Mouse (Mus musculus) embryo, embryonic 10.5 days (tissue): ENCODE data around the gene Zfp266.
A peak's percentile ranks its signal among the peaks of the same experiment; 100 is the strongest.

Source experiments
- DNase-seq: peaks from one replicate; pipeline ENCODE4 v3.0.0-alpha.2; 2015; ENCODE audit warnings: low spot score

The Zfp266 gene

DNA sequence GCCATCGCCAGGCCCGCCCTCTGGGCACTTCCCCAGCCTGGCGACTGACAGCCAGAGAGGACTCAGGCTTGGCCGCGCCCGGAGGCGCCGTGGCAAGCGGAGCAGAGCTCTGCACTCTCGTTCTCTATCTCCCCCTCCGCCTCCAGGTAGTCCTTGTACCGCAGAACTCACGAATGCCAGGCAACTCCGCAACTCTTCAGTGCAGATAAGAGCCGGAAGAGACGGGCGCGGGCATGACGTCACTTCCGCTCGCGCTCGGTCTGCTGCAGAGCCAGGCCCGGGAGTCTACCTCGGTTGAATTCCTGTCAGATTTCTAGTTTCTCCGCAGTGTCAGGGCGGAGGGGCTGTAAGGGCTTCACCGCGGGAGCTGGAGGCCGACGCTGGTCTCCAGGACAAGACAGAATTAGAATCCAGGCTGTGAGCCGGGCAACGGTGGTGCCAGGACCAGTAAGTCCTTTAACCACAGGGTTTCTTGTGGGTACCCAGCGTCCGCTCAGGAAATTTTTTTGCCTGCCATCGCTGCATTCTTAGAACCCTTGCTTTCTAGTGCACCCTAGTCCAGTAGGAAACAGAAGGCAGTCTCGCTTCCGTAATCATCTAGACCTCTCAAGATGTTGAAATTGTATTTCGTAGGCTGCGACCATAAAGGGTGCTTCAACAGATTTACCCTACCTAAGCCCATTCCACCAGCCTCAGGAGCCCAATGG, 28.5 kb downstream of the Zfp266 start, which contains the start of gene Zfp426:
Zfp426 (minus strand) TSS at position 220 of the 707 bp plus-strand sequence.
- DNase-seq, result peak; percentile 93

DNA sequence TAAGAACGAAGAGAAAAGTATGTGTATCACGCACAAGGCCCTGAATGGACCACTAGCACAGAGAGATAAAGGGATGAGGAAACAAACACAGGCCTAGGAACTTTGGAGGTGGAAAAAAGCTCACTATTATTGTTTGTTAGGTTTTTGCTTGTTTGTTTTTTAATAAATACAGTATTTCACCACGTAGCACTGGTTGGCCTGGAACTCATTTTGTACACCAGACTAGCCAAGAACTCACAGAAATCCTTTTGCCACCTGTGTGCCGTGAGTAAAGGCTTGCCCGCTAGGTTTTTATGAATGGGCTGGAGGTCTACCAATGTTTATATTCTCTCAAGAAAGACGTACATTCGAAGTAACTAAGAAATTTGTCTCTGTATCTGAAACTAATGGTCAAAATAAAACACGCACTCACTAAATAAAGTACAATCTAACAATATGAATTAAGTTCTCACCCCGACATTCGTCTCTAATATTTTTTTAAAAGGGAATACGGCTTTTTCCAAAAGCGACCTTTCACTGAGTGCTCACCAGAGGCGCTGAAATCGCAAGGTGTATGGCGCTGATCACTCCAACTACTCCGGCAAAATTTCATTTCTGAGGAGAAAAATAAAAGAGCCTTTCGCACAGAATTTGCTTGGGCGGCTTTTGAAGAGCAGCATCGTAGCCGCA, 29.2 kb downstream of the Zfp266 start:
- no peak for DNase-seq

DNA sequence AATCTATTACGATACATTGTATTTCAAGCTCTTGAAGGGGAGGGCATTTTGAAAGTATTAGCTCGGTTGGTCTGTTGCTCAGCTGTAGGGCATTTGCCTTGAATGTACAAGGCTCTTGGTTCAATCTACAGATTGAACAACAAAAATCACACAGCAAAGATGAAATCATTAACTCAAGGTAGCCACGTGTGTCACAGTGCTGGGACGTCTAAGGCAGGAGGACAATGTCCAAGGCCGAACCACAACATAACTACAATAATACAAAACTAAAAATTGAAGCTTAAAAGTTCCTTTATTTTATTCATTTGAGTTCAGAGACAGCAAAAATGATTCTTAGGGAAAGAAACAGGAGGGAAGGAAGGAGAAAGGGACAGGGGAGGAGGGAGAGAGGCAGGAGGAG, 31.7 kb downstream of the Zfp266 start:
- DNase-seq, result no peak

DNA sequence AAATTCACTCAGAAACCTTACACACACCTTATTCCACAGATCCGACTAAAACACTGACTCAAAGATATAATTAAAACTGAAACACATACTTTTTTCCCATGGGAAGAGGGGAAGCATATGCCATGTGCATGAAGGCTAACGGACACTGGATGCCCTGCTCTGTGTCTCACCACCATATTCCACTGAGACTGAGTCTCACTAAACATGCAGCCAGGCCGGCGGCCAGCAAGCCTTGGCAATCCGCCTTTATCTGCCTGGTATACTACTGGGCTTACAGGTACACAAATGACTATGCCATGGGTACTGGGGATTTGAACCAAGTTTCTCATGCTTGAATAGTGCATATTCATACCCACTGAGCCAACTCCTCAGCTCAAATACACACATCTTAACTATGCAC, 41.8 kb downstream of the Zfp266 start:
- no peak for DNase-seq

DNA sequence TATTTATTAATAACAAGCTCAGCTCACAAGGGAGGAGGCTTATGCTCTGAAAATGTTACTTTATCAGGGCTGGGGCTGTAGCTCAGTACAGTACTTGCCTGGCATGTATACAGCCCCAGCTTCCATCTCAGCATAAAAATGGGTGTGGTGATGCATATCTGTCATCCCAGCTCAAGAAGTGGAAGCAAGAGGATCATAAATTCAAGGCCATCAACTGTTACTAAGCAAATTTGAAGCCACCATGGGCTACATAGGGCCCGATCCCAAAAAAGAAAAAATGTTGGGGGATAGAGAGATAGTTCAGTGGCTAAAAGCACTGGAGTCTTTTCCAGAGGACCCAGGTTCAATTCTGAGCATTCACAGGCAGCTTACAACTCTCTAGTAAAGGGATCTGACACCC, 44.6 kb downstream of the Zfp266 start:
- no peak for DNase-seq

DNA sequence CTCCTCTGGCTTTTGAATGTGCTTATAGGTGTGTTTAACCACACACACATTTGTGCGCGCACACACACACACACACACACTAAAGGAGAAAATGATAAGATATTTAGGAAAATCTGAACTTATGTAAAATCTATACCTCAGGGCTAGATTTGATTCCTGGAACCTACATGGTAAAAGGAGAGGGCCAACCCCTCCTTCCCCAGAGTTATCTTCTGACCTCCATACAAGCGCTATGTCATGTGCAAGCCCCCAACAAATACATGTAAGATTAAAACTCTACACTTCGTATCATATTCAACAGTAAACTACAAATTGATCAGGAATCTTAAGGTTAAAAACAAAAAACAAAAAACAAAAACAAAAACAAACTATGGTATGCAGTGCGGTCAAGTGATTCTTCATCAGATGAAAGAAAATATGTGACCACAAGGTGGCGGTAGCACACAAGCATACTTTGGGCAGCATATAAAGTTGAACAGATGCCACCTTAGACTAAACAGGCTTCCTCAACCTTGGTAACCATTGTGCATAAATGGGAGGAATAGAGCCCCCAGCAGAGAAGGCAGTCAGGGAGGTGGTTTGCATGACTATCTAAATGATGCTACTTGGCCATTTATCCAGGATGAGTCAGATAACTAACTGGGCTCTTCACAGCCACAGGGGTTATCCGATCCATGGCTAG, 54.3 kb downstream of the Zfp266 start:
- DNase-seq, result peak; percentile 83

DNA sequence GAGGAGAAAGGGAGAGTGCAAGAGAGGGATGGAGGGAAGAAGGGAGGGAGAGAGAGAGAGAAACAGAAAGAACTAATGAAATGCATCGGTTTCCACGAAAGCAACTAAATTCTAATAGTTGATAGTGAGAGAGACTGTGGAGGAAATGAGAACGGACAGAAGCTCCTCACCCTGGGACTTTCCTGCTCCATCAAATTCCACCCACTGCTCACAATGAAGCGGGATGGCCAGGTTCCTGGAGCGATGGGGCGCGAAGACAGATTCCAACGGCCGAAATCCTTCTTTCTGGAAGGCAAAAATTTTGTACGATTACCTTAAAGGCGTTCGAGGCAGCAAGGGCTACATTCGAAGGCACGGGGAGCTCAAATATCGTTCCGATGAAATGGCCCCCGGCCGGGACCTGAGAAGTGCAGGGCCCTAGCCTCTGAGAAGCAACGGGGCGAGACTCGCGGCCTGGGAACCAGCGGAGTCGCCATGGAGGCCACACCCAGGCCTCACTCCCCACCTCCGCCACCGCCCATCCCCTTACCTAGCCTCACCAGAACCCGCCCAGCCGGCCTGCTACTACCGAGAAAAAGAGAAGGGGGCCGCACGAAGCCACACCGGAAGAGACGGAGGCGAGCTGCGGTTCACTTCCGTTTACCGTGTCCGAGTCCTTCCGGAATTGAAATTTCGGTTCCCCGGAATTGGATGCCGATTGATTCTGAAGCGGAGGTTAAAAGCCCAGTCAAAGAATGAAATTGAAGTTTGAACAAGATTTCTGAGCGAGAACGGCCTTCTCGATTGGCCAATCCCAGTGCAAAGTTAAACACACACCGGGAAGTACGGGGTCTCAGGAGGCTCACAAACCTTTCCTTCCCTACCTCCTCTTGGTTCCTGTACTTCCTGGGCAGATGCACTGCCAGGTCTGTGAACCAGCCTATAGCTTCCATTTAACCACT, 61.6 kb downstream of the Zfp266 start, which contains the start of gene Zfp26:
Zfp26 (minus strand) TSS at position 786 of the 941 bp plus-strand sequence.
- peak; percentile 88 for DNase-seq

DNA sequence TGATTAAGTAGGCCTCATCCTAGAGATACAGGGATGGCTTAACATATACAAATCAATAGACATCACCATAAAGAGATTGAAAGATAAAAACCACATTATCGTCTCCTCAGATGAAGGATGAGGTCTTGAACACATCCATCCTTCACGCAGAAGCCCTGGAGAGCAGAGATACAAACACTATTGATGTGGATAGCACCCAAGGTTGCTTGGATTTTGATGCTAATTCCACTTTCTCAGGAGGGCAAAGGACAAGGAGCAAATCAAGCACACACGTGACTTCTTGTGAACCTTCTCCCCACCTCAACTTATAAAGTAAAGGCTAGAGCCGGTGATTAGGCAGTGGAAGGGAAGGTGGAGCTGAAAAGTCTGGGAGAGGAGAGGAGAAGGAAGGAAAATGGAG, 67.6 kb downstream of the Zfp266 start:
- no peak for DNase-seq

DNA sequence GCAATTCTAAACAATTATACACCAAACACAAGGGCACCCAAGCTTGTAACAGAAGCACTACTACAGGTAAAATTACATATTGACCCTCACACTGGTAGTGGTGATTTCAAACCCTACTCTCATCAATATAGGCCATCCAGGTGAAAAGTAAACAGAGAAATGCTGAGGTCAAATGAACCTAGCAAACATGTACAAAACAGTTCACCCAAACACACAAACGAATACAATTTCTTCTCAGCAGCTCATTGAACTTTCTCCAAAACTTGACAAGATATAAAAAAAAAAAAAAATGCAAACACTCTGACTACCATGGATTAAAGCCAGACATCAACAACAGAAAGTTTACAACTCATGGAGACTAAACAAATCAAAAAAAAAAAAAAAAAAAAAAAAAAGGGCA, 69.7 kb downstream of the Zfp266 start:
- DNase-seq, result no peak
